Mouse (Mus musculus) olfactory bulb, adult 2 months (tissue): ENCODE measurements around the gene Ndufa4l2.

Experiments used
- CTCF ChIP-seq: fragments of 200-500 bp; IDR thresholded peaks from 2 replicates; pipeline ENCODE4 v1.5.1; 2012; ENCODE audit warnings: low read depth, mild to moderate bottlenecking, low read length, moderate library complexity; ENCODE audit not compliant: insufficient read depth
- POLR2A ChIP-seq: fragments of 200-500 bp; IDR thresholded peaks from 2 replicates; pipeline ENCODE4 v1.6.1; 2012; ENCODE audit warnings: mild to moderate bottlenecking, low read depth, low read length, moderate library complexity; ENCODE audit not compliant: insufficient read depth

DNA sequence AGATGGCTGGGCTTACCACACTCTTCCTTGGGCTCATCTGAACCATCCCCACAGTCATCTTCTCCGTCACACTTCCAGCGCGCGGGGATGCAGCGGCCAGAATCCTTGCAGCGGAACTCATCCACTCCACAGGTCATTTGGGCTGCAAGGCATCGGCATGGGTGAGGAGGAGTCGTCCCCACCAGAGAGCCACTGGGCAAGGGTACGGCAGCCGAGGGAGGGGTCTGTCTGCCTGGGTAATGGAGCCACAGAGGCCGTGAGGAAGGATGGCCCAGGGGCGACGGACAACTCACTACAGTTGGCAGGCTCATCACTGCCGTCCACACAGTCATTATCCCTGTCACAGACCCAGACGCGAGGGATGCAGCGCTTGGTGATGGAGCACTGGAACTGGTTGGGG lies 35.1 kb downstream of the Ndufa4l2 start:
- TF ChIP-seq POLR2A = no peak
- no peak for TF ChIP-seq CTCF
